Mouse (Mus musculus) right cerebral cortex, postnatal 25 days (tissue): ENCODE data around the gene AC109138.7.

ENCODE experiments used
- DNase-seq: peaks from one replicate; pipeline ENCODE4 v3.0.0; 2022

AC109138.7 gene

GRCm38 (mm10) chr19:4193129-4193528 lies 21.0 kb upstream of the AC109138.7 start:
- DNase-seq, result no peak

DNA sequence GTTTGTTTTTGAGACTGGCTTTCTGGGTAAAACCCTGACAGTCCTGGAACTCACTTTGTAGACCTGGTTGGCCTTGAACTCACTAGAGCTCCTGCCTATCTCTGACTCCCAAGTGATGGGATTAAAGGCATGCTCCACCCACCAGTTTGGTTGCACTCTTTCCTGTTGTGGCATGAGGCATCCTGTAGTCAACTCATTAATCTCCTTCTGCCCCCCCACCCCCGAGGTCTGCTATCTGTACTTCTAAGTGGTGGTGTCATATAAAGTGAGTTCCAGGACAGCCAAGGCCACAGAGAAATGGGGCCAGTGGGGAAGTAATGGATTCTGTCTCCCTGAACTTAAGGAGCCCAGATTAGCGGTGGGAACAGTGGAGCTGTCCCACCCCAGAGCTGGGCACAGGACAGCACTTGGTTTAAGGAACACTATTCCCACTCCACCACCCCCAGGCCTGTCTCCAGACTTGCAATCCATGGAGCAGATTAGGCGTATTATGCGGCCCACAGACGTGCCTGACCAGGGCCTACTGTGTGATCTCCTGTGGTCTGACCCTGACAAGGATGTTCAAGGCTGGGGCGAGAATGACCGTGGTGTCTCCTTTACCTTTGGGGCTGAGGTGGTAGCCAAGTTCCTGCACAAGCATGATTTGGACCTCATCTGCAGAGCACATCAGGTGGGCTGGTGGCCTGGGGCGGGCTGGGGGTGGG lies 20.0 kb upstream of the AC109138.7 start:
- DNase-seq, result no peak

GRCm38 (mm10) chr19:4194776-4195650 lies 19.1 kb upstream of the AC109138.7 start:
- no peak for DNase-seq

GRCm38 (mm10) chr19:4196048-4196447 lies 18.1 kb upstream of the AC109138.7 start:
- no peak for DNase-seq

- DNase-seq, result no peak
These were observed 17.6 kb upstream of the AC109138.7 start for GRCm38 (mm10) chr19:4196548-4196947.

- DNase-seq, result no peak
These were observed 17.0 kb upstream of the AC109138.7 start for GRCm38 (mm10) chr19:4197180-4197579.

DNA sequence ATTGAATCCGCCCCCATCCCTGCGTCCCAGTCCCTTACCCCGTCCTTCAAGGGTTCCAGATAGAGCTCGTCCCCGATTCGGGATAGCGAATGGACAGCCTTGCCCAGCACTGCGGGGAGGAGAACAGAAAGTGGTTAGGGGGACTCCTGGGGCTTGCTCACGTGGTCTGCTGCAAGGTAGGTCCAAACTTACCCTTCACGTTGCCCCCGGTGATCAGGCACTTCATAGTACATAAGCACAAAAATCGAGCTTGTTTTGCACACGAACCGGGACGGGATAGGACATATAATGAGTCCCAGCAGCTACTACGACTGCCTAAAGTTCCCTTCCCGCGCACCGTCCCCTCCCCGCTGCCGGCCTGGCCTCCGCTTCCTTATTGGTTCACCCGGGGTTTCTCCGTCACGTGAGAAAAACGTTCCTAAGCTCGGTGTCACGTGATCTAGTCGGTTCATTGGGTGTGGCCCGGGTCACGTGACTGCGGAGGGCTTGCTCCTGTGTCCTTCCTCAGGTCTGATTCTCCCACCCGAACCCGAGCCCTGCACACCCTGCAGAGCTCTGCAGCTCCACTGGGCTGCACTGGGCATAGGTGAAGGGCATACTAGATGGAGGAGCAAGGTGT lies 12.8 kb upstream of the AC109138.7 start, which contains the start of gene Rad9a:
Gene Rad9a (minus strand): TSS at position 372 of the 619 bp plus-strand sequence.
- peak; percentile 93 for DNase-seq

DNA sequence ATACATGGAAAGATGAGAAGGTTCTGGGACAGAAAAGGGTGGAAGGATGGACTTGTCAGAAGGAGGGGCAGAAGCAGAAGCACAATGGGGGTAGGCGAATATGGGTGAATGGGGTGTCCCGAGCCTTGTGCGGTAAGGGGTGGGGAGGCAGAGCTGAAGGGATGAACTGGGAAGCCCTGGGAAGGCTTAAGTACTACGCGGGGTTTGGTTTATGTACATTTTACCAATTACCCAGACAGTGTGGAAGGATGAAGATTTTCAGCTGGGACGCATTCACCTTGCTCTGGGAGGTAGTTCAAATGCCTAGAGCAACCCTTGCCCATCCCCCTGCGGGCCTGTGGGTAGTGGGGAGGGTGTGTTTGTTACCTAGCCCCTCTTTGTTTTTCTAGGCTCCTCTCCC lies 12.0 kb upstream of the AC109138.7 start:
- no peak for DNase-seq

- DNase-seq, result no peak
These were observed 11.0 kb upstream of the AC109138.7 start for GRCm38 (mm10) chr19:4203148-4203547.

DNA sequence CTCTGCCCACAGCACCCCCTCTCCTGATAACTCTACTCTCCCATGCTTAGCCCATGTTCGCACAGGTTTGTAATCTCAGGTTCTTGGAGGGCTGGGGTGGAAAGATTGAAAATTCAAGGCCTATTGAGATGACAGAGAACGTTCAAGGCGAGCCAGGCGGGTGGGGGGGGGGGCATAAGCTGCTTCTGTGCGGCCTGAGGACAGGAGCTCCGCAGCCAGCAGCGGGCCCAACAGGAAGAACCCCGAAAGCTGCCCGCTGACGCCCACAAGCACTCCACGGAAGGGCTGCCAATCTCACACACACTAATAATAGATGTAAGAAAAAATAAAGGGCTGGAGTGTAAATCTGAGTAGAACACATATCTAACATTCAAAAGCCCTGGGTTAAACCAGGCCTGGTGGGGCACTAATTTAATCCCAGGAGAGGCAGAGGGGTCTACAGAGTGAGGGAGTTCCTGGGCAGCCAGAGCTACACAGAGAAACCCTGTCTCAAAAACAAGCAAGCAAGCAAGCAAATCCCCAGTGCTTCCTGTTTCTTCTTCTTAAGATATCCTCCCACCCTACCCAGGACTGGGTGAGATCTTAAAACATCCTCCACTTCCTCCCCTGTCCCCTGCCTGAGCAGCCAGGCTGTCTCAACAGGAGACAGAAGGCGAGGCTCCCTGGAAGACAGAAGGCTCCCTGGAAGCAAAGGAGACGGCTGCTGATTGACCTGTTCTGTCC lies 10.4 kb upstream of the AC109138.7 start:
- no peak for DNase-seq

GRCm38 (mm10) chr19:4204889-4205288 lies 9.3 kb upstream of the AC109138.7 start:
- no peak for DNase-seq

DNA sequence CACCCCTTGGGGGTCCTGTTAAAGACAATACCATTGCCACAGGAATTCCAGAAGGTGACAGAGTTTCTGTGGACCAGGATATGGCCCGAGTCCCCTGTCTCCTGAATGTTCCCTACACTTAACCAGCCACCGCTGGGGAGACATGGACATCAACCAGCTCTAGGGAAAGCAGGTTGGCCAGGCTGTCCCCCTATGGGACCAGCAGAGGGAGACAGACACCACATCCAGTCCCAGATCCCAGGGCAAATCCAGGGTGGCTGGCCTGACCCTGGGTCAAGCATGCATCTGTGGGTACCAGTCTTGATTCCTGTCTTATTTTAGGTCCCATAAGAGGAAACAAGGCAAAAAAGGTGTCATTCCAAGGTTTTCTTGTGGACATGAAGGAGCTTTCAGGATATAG lies 7.2 kb upstream of the AC109138.7 start:
- no peak for DNase-seq

DNA sequence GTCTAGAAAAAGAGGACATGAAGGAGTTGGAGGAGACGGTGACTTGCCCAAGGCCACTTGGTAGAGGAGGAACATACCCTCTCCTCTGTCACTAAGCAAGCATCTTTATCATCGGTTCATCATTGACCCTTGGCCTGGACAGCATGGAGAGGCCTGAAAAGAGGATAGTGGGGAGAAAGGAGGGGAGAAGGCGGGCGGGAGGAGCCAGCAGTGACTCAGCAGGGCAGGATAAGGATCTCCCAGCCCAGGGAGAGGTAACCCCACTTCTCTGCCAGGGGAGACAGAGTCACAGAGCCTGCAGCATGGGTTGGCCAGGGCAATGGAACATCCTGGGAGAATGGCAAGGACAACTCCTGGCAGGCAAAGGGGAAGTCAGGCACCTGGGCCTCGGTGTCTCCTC lies 5.6 kb upstream of the AC109138.7 start:
- no peak for DNase-seq

- no peak for DNase-seq
These were observed 2.1 kb upstream of the AC109138.7 start for GRCm38 (mm10) chr19:4211891-4212588.

- DNase-seq, result no peak
These were observed 608 bp upstream of the AC109138.7 start for GRCm38 (mm10) chr19:4213524-4213974.

DNA sequence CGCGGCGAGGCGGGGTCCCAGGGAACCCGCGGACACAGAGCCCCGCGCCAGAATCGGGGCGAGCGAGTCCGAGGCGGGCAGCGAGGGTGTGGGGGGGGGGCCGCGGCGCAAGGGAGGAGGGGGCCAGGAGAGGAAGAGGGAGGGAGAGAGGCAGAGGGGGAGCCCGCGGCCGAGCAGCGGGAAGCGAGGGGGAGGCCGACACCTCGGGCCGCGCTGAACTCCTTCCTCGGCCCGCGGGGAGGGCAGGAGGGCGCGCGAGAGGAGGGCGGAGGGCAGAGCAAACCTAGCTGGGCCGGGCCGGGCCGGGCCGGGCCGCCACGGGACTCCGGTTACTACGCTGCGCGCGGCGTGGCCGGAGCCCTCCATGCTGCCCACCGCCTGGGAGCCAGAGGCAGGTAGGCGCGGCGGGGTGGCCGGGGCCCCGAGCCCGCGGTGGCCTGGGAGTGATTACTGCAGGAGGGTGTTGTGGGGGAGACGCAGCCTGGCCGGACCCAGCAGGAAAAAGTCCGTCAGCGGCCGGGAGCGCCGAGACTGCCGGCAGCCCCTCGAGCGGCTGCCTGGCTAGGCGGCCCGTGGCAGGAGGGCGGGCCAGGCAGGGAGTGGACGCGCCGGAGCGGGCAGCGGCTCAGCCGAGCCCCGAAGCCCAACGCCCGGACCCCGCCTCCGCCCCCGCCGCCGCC lies 754 bp downstream of the AC109138.7 start:
- no peak for DNase-seq

- DNase-seq, result no peak
These were observed 1.3 kb downstream of the AC109138.7 start for GRCm38 (mm10) chr19:4215451-4215840.

- no peak for DNase-seq
These were observed 2.0 kb downstream of the AC109138.7 start for GRCm38 (mm10) chr19:4216041-4216685.

GRCm38 (mm10) chr19:4217140-4217539 lies 3.0 kb downstream of the AC109138.7 start:
- no peak for DNase-seq

- no peak for DNase-seq
These were observed 3.7 kb downstream of the AC109138.7 start for GRCm38 (mm10) chr19:4217855-4218254.

DNA sequence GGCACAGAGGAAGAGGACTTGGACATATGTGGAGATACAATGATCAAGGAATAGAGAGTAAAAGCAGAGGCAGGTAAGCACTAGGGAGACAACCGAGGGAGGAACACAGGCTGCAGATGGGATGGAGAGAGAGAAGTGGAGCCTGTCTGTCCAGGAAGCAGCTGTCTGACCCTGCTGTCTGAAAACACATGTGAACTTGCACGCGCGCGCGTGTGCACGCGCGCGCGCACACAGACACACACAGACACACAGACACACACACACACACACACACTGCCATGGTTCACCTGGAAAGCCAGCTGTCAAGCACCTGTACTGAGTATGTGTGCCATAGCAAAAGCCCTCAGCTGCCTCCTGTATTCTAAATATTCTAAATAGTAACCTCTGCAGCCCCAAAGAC lies 4.1 kb downstream of the AC109138.7 start:
- DNase-seq, result no peak
